Mouse (Mus musculus): ENCODE measurements around the gene Frmd4a. TPM values are rescaled to one million over a fixed set of nuclear protein-coding genes. Genes with fewer than 3 reads are reported as not detected.
A peak's percentile ranks its signal among the peaks of the same experiment; 100 is the strongest.

Gene Frmd4a
- polyA plus RNA-seq, 1 experiment from 2014 or later: 33.1 TPM

DNA sequence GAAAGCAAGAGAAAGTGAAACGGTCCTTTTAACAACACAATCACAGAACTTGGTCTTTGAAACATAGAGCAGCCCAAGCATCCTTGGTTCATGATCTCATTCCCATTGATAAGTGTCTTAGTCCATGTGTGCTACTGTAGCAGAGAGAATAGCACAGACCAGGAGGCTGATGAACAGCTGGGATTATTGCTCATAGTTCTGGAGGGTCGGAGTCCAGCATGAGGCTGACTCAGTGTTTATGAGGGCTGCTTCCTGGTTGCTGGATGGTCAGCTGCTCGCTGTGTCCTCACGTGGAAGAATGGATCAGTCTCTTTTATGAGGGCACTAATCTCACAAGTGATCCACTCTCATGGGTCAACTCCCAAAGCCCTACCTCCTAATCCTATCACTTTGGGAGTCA lies 347.4 kb downstream of the Frmd4a start:
- no peak overlapping the region for H3K27ac ChIP-seq (replicated peaks)
- WGBS: 81% methylated on average over 4 of the region's 4 CpGs
- H3K36me3 ChIP-seq: no peaks in the 10 kb centered on the region
- DNase-seq (ENCODE audit: low spot score): no peak
- no peaks in the 10 kb centered on the region for H3K27me3 ChIP-seq (ENCODE audit: low read depth, poor library complexity, severe bottlenecking)
- no peaks in the 10 kb centered on the region for H3K4me1 ChIP-seq
- no peaks in the 10 kb centered on the region for H3K9me3 ChIP-seq (replicated peaks)
- no peak overlapping the region for H3K4me3 ChIP-seq

DNA sequence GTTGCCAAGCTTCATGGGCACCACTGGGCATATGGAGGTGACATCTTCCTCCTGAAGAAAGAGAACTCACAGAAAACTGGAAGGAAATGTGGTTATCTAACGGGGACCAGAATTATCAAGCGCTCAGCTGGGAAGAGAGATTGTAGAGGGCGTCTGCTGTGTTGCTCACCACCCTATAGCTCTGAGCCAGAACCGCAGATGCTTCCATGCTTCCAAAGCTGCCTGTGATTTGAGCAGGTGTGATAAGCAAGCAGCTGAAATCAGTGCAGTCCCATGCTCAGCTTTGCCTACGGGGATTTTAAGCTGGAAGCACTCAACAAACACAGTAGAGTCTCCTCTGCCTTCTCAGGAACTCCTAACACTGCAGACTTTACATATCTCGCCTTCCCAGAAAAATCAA lies 351.0 kb downstream of the Frmd4a start:
- no peak for DNase-seq (ENCODE audit: low spot score)

DNA sequence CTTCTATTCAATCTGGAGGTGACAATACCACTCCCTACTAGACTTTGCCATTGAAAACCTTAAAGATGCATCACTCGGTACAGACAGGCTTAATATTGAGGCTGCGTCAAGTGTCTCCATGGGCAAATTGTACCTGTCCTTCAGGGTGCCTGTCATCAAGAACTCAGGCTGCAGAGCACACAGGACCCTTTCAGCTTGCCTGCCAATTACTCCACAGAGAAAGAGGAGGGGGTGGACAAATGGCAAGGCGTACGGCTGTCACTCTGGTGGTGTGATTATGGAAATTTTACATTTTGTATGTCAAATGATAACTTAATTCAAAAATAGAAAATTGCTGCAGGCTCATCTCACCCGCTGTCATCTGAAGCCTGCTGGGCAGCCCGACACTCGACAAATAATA lies 353.0 kb downstream of the Frmd4a start:
- Histone ChIP-seq H3K4me1 (no peaks in the 10 kb centered on the region), H3K27me3 (ENCODE audit: low read depth, poor library complexity, severe bottlenecking) (no peaks in the 10 kb centered on the region), H3K4me3 (no peak overlapping the region), H3K36me3 (no peaks in the 10 kb centered on the region), H3K27ac (replicated peaks) (no peak overlapping the region), H3K9me3 (replicated peaks) (no peaks in the 10 kb centered on the region)
- 90% methylated on average over 7 of the region's 7 CpGs for WGBS
- DNase-seq (ENCODE audit: low spot score): no peak

More for the DNA sequence above, 351.0 kb downstream of the Frmd4a start:
- H3K27me3 ChIP-seq (ENCODE audit: low read depth, poor library complexity, severe bottlenecking): no peaks in the 10 kb centered on the region
- no peaks in the 10 kb centered on the region for H3K36me3 ChIP-seq
- H3K4me1 ChIP-seq: no peaks in the 10 kb centered on the region
- H3K9me3 ChIP-seq (replicated peaks): no peaks in the 10 kb centered on the region
- no peak overlapping the region for H3K4me3 ChIP-seq
- WGBS: 87% methylated on average over 6 of the region's 6 CpGs
- H3K27ac ChIP-seq (replicated peaks): no peak overlapping the region

DNA sequence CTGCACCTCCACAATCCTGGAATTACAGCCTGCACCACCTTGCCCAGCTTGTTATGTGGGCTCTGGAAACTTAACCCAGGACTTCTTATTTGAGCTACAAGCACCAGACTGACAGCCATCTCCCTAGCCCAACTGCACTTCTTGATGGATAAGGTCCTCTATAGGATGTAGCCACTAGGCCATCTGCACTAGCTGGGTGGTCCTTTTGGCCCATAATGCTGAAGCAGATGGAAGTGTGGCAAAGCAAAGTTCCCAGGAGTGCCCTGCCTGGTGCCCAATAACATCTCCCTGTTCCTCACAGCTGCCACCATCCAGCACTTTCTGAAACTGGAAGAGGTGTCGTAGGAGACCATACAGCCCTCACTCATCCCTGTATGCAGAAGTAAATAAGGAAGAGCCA lies 353.8 kb downstream of the Frmd4a start:
- no peak overlapping the region for H3K4me3 ChIP-seq

DNA sequence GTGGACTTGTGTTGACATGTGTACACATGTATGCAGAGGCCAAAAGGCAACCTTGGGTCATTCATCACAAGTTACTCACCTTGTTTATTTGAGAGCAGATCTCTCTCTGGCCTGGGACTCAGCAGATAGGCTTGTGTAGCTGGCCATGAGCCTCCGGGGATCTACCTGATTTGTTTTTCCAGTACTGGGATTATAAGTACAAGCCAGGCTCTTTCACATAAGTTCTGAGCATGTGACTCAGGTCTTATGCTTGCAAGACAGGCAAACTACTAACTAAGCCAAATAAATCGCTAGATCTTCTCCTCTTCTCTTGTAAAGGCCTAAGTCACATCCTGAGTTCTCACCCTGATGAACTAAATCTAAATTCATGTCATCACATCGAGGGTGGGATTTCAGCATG lies 361.3 kb downstream of the Frmd4a start:
- Histone ChIP-seq H3K4me3 (no peak overlapping the region), H3K27me3 (ENCODE audit: low read depth, poor library complexity, severe bottlenecking) (no peaks in the 10 kb centered on the region), H3K4me1 (no peaks in the 10 kb centered on the region), H3K36me3 (no peaks in the 10 kb centered on the region), H3K27ac (replicated peaks) (no peak overlapping the region), H3K9me3 (replicated peaks) (no peaks in the 10 kb centered on the region)
- WGBS: 87% methylated on average over 3 of the region's 3 CpGs
- DNase-seq (ENCODE audit: low spot score): no peak

More for the DNA sequence above, 353.8 kb downstream of the Frmd4a start:
- H3K36me3 ChIP-seq: no peaks in the 10 kb centered on the region
- 90% methylated on average over 1 of the region's 1 CpGs for WGBS
- H3K27me3 ChIP-seq (ENCODE audit: low read depth, poor library complexity, severe bottlenecking): no peaks in the 10 kb centered on the region
- H3K9me3 ChIP-seq (replicated peaks): no peaks in the 10 kb centered on the region
- H3K27ac ChIP-seq (replicated peaks): no peak overlapping the region
- no peak for DNase-seq (ENCODE audit: low spot score)
- no peaks in the 10 kb centered on the region for H3K4me1 ChIP-seq

DNA sequence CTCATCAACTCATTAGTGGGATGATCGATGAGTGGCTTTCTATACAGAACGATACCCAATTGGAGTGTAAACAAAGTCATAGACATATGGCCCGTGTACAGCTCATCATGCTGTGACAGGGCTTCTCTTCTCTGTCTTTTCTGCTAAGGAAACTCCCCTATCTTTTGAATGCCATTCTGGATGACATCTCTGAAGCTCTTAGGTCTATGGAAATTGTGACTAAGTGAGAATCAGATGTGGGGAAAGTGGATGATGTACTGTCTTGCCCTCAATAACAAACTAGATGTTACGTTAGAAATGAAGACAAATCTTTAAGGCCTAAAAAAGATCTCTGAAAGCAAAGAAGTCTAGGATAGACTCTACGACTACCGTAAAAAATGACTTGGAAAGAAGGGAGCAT lies 362.9 kb downstream of the Frmd4a start:
- Histone ChIP-seq H3K9me3 (replicated peaks) (no peaks in the 10 kb centered on the region), H3K36me3 (no peaks in the 10 kb centered on the region), H3K27me3 (ENCODE audit: low read depth, poor library complexity, severe bottlenecking) (no peaks in the 10 kb centered on the region), H3K4me1 (no peaks in the 10 kb centered on the region), H3K27ac (replicated peaks) (no peak overlapping the region), H3K4me3 (no peak overlapping the region)
- WGBS: 93% methylated on average over 6 of the region's 6 CpGs
- no peak for DNase-seq (ENCODE audit: low spot score)

DNA sequence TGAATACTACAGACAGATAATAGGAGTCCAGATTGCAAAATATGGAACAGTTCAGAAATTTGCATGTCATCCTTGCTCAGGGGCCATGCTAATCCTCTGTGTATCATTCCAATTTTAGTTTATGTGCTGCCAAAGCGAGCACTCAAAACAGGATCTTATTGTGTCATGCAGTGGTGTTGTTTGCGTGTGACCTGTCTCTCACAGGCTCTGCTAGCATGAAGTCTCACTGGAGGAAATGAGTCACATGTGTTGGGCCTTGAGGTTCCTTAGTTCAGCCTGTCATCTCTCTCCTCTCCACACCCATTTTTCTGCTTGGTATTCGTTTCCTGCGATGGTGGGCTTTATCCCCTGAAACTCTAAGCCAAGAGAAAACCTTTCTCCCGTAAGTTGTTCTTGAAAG lies 363.4 kb downstream of the Frmd4a start:
- 93% methylated on average over 5 of the region's 5 CpGs for WGBS
- no peaks in the 10 kb centered on the region for H3K4me1 ChIP-seq
- no peaks in the 10 kb centered on the region for H3K27me3 ChIP-seq (ENCODE audit: low read depth, poor library complexity, severe bottlenecking)

DNA sequence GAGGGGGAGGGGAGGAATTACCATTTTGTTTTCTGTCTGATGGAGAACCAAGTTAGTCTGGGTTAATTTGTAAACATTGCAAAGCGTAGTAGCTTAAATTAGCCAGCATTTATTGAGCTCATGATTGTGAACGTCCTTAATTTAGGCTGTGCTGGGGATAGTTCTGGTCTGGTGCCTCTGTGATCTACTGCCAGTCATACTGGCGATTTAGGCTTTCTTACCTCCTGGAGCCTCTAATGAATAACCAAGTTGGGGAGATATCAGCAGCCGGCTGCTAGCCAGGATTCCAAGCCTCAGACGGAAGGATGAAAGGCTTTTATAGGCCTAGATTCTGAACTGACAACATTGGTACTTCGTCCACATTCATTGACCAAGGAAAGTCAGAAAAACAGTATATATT lies 369.0 kb downstream of the Frmd4a start:
- H3K4me1 ChIP-seq: peaks cover 20% of the 10 kb centered on the region
- no peaks in the 10 kb centered on the region for H3K9me3 ChIP-seq (replicated peaks)
- H3K27ac ChIP-seq (replicated peaks): no peak overlapping the region
- WGBS: 27% methylated on average over 6 of the region's 6 CpGs
- H3K4me3 ChIP-seq: no peak overlapping the region
- H3K36me3 ChIP-seq: no peaks in the 10 kb centered on the region
- H3K27me3 ChIP-seq (ENCODE audit: low read depth, poor library complexity, severe bottlenecking): no peaks in the 10 kb centered on the region
- DNase-seq (ENCODE audit: low spot score): no peak

More for the DNA sequence above, 363.4 kb downstream of the Frmd4a start:
- DNase-seq (ENCODE audit: low spot score): no peak
- Histone ChIP-seq H3K27ac (replicated peaks) (no peak overlapping the region), H3K4me3 (no peak overlapping the region), H3K9me3 (replicated peaks) (no peaks in the 10 kb centered on the region), H3K36me3 (no peaks in the 10 kb centered on the region)

DNA sequence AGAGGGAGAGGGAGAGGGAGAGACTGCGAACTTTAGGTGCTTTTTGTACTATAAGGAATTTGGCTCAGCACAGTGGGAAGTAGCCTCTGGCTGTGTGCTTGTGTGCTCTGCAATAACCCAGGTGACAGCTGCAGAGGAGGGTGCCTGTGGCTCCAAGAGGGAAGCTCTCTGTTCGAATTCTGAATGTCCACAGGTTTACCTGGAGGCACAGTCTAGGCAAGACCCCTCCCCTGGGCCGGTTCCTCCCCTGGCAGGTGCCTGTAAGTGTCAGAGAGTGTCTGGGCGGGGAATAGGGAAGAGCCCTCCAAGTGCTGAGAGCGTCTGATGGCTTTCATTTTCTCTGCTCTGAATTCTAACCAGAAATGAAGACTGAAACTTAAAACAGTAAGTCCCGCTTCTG lies 371.8 kb downstream of the Frmd4a start:
- no peak overlapping the region for H3K27ac ChIP-seq (replicated peaks)
- 26% methylated on average over 6 of the region's 6 CpGs for WGBS

DNA sequence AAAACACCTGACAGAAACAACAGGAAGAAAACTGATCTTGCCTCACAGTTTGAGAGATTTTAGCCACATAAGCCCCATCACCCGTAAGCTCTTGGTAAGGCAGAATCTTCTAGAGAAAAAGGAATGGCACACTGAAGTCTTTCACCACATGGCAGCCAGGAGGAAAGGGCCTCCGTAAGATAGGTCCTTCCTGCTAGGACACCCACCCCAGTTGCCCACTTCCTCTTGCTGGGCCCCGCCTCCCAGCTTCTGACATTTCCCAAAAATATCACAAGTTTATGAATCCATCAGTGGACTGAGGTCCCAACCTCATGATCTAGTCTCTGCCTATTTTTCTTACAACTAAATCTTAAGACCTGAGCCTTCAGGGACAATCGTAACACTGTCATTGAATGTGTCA lies 373.6 kb downstream of the Frmd4a start:
- WGBS: 88% methylated on average over 4 of the region's 4 CpGs
- H3K4me1 ChIP-seq: peaks cover 20% of the 10 kb centered on the region
- no peaks in the 10 kb centered on the region for H3K36me3 ChIP-seq
- no peak overlapping the region for H3K27ac ChIP-seq (replicated peaks)
- no peaks in the 10 kb centered on the region; the same call in 1 of the 2 replicates for H3K9me3 ChIP-seq (replicated peaks)
- no peaks in the 10 kb centered on the region for H3K27me3 ChIP-seq (ENCODE audit: low read depth, poor library complexity, severe bottlenecking)
- no peak overlapping the region for H3K4me3 ChIP-seq
- DNase-seq (ENCODE audit: low spot score): no peak

More for the DNA sequence above, 371.8 kb downstream of the Frmd4a start:
- Histone ChIP-seq H3K36me3 (no peaks in the 10 kb centered on the region), H3K27me3 (ENCODE audit: low read depth, poor library complexity, severe bottlenecking) (no peaks in the 10 kb centered on the region), H3K9me3 (replicated peaks) (no peaks in the 10 kb centered on the region; the same call in 1 of the 2 replicates), H3K4me3 (no peak overlapping the region), H3K4me1 (peaks cover 20% of the 10 kb centered on the region)
- DNase-seq (ENCODE audit: low spot score): no peak

DNA sequence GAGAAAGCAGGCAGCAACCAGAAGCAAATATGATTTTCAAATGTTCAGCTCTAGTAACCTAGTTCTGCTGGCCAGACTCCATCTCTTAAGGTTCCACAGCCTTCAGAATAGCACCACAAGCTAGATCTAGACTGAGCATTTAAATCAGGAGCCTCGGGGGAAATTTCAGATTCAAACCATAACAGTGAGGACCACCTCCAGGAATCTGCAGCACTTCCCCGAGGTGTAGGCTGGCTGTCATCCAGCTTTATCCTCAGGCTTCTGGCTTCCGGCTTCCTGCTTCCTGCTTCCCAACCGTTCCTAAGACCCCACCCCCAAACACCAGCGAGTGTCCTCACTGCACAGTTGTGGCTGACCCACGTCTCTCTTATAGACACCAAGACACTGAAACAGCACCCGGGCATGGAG lies 374.2 kb downstream of the Frmd4a start:
- no peak for DNase-seq (ENCODE audit: low spot score)
- Histone ChIP-seq H3K4me3 (no peak overlapping the region), H3K36me3 (no peaks in the 10 kb centered on the region), H3K9me3 (replicated peaks) (no peaks in the 10 kb centered on the region; the same call in 1 of the 2 replicates), H3K27ac (replicated peaks) (no peak overlapping the region), H3K4me1 (peaks cover 15% of the 10 kb centered on the region), H3K27me3 (ENCODE audit: low read depth, poor library complexity, severe bottlenecking) (no peaks in the 10 kb centered on the region)
- 60% methylated on average over 7 of the region's 7 CpGs for WGBS

DNA sequence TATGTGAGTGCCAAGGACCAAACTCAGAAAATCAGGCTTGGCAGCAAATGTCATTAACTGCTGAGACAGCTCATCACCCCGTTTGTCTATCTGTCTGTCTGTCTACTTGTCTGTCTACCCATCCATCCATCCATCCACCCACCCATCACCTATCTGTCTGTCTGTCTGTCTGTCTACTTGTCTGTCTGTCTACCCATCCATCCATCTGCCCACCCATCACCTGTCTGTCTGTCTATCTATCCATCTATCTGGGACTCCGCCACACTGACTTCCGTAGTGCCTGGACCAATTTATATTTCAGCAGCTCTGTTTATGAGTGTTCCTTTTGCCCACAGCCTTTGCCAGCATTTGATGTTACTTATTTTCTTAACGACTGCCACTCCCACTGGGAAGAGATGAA lies 375.5 kb downstream of the Frmd4a start:
- H3K27me3 ChIP-seq (ENCODE audit: low read depth, poor library complexity, severe bottlenecking): no peaks in the 10 kb centered on the region
- 90% methylated on average over 4 of the region's 4 CpGs for WGBS

DNA sequence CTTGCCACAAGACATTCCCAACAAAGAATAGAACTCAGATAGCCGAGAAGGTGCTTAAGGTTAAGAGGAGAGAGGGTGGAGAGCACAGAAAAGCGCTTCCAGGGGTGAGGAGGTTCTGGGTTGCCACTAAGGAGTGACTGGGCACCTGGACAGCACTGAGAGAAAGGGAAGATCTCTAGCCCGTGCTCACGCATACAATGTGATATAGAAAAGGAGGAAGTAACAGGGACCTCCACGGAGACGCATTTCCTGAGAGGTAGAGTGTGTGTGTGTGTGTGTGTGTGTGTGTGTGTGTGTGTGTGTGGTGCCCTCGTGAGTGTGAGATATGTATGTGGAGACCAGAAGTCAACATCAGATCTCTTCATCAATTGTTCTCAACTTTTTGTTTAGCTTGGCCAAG lies 377.1 kb downstream of the Frmd4a start:
- Histone ChIP-seq H3K27ac (replicated peaks) (no peak overlapping the region), H3K27me3 (ENCODE audit: low read depth, poor library complexity, severe bottlenecking) (no peaks in the 10 kb centered on the region), H3K4me3 (no peak overlapping the region), H3K36me3 (no peaks in the 10 kb centered on the region), H3K9me3 (replicated peaks) (peaks cover 6% of the 10 kb centered on the region), H3K4me1 (peaks cover 10% of the 10 kb centered on the region)
- WGBS: 84% methylated on average over 7 of the region's 7 CpGs
- DNase-seq (ENCODE audit: low spot score): no peak

More for the DNA sequence above, 375.5 kb downstream of the Frmd4a start:
- peaks cover 6% of the 10 kb centered on the region for H3K9me3 ChIP-seq (replicated peaks)
- no peak overlapping the region for H3K27ac ChIP-seq (replicated peaks)
- no peak for DNase-seq (ENCODE audit: low spot score)
- no peaks in the 10 kb centered on the region for H3K36me3 ChIP-seq
- H3K4me3 ChIP-seq: no peak overlapping the region
- H3K4me1 ChIP-seq: peaks cover 13% of the 10 kb centered on the region

DNA sequence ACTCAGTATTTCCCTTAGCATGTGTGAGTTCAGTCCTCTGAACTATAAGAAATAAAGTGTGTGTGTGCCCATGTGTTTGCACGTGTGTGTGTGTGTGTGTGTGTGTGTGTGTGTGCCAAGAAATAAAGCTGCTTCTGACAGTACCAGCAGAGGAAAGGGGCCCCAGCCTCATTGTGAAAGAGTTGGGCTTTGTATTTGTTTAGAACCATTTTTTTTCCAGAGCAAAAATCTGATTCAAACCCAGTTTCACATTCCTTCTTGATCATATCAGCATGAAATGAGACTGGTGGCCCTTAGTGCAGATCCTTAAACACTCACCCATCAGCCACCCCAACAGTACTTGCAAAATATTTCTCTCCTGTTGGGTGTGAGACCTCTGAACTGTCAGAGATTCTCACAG lies 382.2 kb downstream of the Frmd4a start:
- Histone ChIP-seq H3K27ac (replicated peaks) (peak overlapping the region; percentile 100), H3K27me3 (ENCODE audit: low read depth, poor library complexity, severe bottlenecking) (no peaks in the 10 kb centered on the region), H3K36me3 (no peaks in the 10 kb centered on the region), H3K4me3 (no peak overlapping the region), H3K4me1 (peaks cover 44% of the 10 kb centered on the region), H3K9me3 (replicated peaks) (peaks cover 6% of the 10 kb centered on the region; the same call in 1 of the 2 replicates)
- 76% methylated on average over 1 of the region's 1 CpGs for WGBS
- no peak for DNase-seq (ENCODE audit: low spot score)

Data from midbrain, embryonic 10.5 days (tissue).